8 mouse cellular contexts compared by ENCODE assay signal in the genomic region with DNA sequence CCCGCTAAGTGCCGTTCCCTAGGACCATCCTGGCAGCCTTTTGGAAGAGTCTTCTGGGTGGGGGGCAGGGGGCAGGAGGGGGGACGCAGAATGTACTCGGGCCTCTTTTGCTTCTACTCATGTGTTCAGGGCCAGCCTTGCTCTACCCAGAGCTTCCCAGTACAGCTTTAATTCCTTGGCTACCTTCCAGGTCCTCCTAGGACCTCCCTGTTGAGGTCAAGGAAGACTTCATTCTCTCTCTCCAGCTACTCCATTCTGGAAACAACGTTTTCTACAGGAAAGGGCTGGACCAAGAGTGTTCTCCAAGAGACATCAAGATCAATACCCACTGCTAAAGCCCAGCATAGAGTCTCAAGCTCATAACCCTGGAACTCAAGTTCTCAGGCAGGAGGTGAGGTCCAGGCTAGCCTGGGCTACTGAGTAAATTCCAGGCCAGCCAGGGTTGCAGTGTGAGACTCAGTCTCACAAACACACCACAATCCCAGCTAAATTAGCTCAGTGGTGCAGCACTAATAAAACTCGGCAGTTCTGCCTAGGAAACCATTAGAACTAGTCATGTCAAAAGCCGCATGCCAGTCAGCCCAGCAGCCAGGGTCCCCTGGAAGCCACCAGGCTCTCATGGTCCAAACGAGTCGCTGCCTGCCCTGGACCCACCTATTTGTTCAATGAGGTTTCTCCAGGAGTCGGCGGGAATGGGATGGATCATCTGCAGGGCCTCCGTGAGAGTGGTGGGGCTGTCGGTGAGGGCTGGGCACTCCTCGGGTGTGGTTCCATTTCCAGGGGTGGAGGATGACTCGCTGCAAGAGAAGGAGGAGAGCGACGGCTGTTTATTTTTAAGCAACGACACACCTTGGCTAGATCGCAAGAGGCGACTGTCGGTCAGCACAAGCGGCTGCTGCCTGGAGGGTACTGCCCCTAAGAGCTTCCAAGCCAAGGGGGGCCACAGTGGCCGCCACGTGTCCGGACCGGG. TPM values are rescaled to one million over a fixed set of nuclear protein-coding genes. Genes with fewer than 3 reads are reported as not detected.
DNase-seq lines count a peak whose midpoint lies in the region; ATAC-seq and TF ChIP-seq lines count a peak whose summit lies in the region.

No protein-coding gene starts in this region.

- no peak for DNase-seq in heart, postnatal 14 days
- DNase-seq in ZHBTc4 (ENCODE audit: low read depth, low spot score) = peak; percentile 34
- DNase-seq in spleen, adult 12 weeks (ENCODE audit: low spot score) = no peak
- no peak for DNase-seq in lung, adult 2 months
- DNase-seq in lung, postnatal 25 days (ENCODE audit: low spot score) = no peak

- WGBS in heart, embryonic 11.5 days (ENCODE audit: insufficient replicate concordance) = 19% methylated on average over 26 of the region's 26 CpGs
- 21% methylated on average over 26 of the region's 26 CpGs for WGBS in hindbrain, embryonic 12.5 days
- 17% methylated on average over 26 of the region's 26 CpGs for WGBS in liver, embryonic 15.5 days (ENCODE audit: insufficient replicate concordance)
- 20% methylated on average over 26 of the region's 26 CpGs for WGBS in lung, adult 2 months

- no peak for TF ChIP-seq CTCF in lung, adult 2 months (IDR thresholded peaks at IDR 0.05; ENCODE audit: insufficient read depth, low read length)

- H3K4me3 ChIP-seq in heart, embryonic 11.5 days (ENCODE audit: low read depth, low read length) = peak overlapping the region; percentile 73
- peak overlapping the region; percentile 71 for H3K4me3 ChIP-seq in hindbrain, embryonic 12.5 days
- H3K4me3 ChIP-seq in liver, embryonic 15.5 days (replicated peaks) = no peak overlapping the region
- no peak overlapping the region for H3K4me3 ChIP-seq in lung, adult 2 months (replicated peaks; ENCODE audit: extremely low read depth, low read depth, low read length)

- intact Hi-C loops in heart, postnatal 14 days (cut with DNase I) = no loop called here

- H3K4me2 ChIP-seq in heart, embryonic 11.5 days = peak overlapping the region; percentile 97
- H3K4me2 ChIP-seq in hindbrain, embryonic 12.5 days (replicated peaks) = peak overlapping the region; percentile 88
- H3K4me2 ChIP-seq in liver, embryonic 15.5 days = peak overlapping the region; percentile 70; the same call in 1 of the 2 replicates

- no peak overlapping the region for H3K27ac ChIP-seq in heart, embryonic 11.5 days (ENCODE audit: low read depth, low read length)
- H3K27ac ChIP-seq in hindbrain, embryonic 12.5 days = no peak overlapping the region
- H3K27ac ChIP-seq in liver, embryonic 15.5 days (replicated peaks) = no peak overlapping the region

- no peaks in the 10 kb centered on the region for H3K36me3 ChIP-seq in heart, embryonic 11.5 days (ENCODE audit: control insufficient read depth, insufficient read depth, low read length)
- no peaks in the 10 kb centered on the region for H3K36me3 ChIP-seq in hindbrain, embryonic 12.5 days
- H3K36me3 ChIP-seq in liver, embryonic 15.5 days (replicated peaks) = no peaks in the 10 kb centered on the region

- TF ChIP-seq POLR2A in lung, adult 2 months (IDR thresholded peaks at IDR 0.05; ENCODE audit: borderline replicate concordance, extremely low read depth, low read depth, low read length) = no peak

- no peak for ATAC-seq in heart, embryonic 11.5 days (replicated peaks; ENCODE audit: insufficient number of reproducible peaks, low FRiP score, low TSS enrichment)
- no peak for ATAC-seq in hindbrain, embryonic 12.5 days (ENCODE audit: low FRiP score)
- ATAC-seq in liver, embryonic 15.5 days (ENCODE audit: insufficient read depth) = no peak

- H3K9me3 ChIP-seq in heart, embryonic 11.5 days (replicated peaks; ENCODE audit: control insufficient read depth, low read length) = 0 out of 2 replicates have a peak, but pooled peaks cover 3% of the 10 kb centered on the region
- H3K9me3 ChIP-seq in hindbrain, embryonic 12.5 days (replicated peaks) = no peaks in the 10 kb centered on the region
- H3K9me3 ChIP-seq in liver, embryonic 15.5 days (replicated peaks) = no peaks in the 10 kb centered on the region

- peaks cover 7% of the 10 kb centered on the region for H3K4me1 ChIP-seq in heart, embryonic 11.5 days (ENCODE audit: control insufficient read depth, insufficient read depth, low read length)
- H3K4me1 ChIP-seq in hindbrain, embryonic 12.5 days = peaks cover 12% of the 10 kb centered on the region
- 0 out of 2 replicates have a peak, but pooled peaks cover 10% of the 10 kb centered on the region for H3K4me1 ChIP-seq in liver, embryonic 15.5 days (replicated peaks)
- no peaks in the 10 kb centered on the region; the same call in 1 of the 2 replicates for H3K4me1 ChIP-seq in lung, adult 2 months (ENCODE audit: control insufficient read depth, insufficient read depth, low read length)

- H3K9ac ChIP-seq in heart, embryonic 11.5 days (ENCODE audit: low read depth, low read length) = no peak overlapping the region
- H3K9ac ChIP-seq in hindbrain, embryonic 12.5 days = peak overlapping the region; percentile 73; the same call in 1 of the 2 replicates
- no peak overlapping the region for H3K9ac ChIP-seq in liver, embryonic 15.5 days

- peaks cover 52% of the 10 kb centered on the region for H3K27me3 ChIP-seq in heart, embryonic 11.5 days (ENCODE audit: control insufficient read depth, insufficient read depth, low read length)
- H3K27me3 ChIP-seq in hindbrain, embryonic 12.5 days = peaks cover 43% of the 10 kb centered on the region
- H3K27me3 ChIP-seq in liver, embryonic 15.5 days = peaks cover 56% of the 10 kb centered on the region

RNA-seq across cellular contexts. Expression of a gene that starts 0.8 kb away (rescaled TPM):
- not detected in 2 replicates for polyA plus RNA-seq in heart, embryonic 11.5 days (2014; fragmentation: Nextera tagmentation; extraction: Ambion mirVana)
- not detected for total RNA-seq in heart, postnatal 14 days (2021)
- not detected in 2 replicates for polyA plus RNA-seq in hindbrain, embryonic 12.5 days (2016; fragmentation: Nextera tagmentation; extraction: Ambion mirVana)
- polyA plus RNA-seq in liver, embryonic 15.5 days (2015; fragmentation: Nextera tagmentation; extraction: Ambion mirVana) = 0.59 and 1.2 TPM in 2 replicates
- 2.7 and 10.1 TPM in 2 replicates for polyA plus RNA-seq in lung, adult 2 months (2012; rRNA removed)

RNA-seq across cellular contexts. Expression of a gene that starts 38.8 kb away (rescaled TPM):
- not detected in 2 replicates for polyA plus RNA-seq in heart, embryonic 11.5 days (2014; fragmentation: Nextera tagmentation; extraction: Ambion mirVana)
- total RNA-seq in heart, postnatal 14 days (2021) = not detected
- polyA plus RNA-seq in hindbrain, embryonic 12.5 days (2016; fragmentation: Nextera tagmentation; extraction: Ambion mirVana) = 1.4 and 3.5 TPM in 2 replicates
- polyA plus RNA-seq in liver, embryonic 15.5 days (2015; fragmentation: Nextera tagmentation; extraction: Ambion mirVana) = 0.33 TPM in 1 of 2 replicates, not detected in the other
- 0.34 and 1.4 TPM in 2 replicates for polyA plus RNA-seq in lung, adult 2 months (2012; rRNA removed)

Comparison
In these comparisons a context has a peak if more than half of its experiments do, and no peak if none do; other contexts are left out.
1. H3K4me3 ChIP-seq: peak in heart, embryonic 11.5 days (single experiment) and hindbrain, embryonic 12.5 days (single experiment); none in liver, embryonic 15.5 days (single experiment) and lung, adult 2 months (single experiment).
2. Peak in every context shown above with its lines, with median percentiles within 50 percentile points of each other: H3K4me2 ChIP-seq.